Mouse (Mus musculus) lung, postnatal 14 days (tissue): ENCODE results near the gene Gpr45.

ENCODE experiments used
- DNase-seq: peaks from one replicate; pipeline ENCODE4 v3.0.0; 2021

Gene Gpr45

DNA sequence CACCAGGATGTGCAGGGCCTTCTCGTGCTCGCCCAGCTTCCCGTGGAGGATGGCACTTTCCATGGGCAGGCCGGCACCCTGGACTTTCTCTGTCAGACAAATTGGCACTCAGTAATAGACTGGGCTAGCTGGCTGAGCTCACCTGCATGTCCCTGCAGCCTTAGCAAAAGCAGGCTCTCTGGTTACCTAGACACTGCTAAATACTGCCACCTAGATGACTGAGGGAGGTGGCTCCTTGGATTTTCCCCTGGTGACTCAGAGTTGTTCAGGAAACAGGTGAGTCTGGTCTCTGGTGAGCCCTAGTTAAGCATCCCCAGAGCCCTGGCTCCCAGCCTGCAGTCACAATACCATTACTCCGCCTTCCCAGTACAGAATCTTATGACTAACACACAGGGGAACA lies 99.2 kb downstream of the Gpr45 start:
- peak; percentile 16 for DNase-seq

DNA sequence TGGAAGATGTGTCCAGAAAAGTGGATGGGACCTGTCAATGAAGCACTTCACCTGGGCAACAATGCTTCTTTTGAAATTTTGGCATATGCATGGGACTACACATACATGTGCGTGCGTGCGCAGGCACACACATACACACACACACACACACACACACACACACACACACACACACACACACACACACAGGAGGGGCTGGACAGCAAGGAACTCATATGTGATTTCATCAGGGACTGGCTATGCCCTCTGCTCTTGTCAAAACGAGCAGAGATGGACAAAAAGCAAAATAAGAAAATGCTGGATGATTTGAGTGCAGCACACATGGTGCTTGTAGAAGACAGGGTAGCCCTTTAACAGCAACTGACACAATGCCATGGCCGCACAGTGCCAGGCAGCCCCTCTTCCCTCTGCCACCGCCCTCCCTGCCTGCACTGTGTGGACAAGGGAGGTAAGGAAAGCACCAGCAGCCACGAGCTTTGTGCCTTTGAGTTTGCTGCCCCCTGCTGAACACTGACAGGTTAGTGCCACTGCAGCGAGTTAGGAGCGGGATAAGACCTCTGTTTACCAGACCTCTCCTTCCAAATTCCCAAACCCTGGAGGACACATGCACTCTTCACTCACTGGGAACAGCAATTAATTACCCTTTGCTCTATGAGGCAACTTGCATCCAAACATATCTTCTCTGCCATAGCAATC lies 113.1 kb downstream of the Gpr45 start:
- DNase-seq: peak; percentile 78

DNA sequence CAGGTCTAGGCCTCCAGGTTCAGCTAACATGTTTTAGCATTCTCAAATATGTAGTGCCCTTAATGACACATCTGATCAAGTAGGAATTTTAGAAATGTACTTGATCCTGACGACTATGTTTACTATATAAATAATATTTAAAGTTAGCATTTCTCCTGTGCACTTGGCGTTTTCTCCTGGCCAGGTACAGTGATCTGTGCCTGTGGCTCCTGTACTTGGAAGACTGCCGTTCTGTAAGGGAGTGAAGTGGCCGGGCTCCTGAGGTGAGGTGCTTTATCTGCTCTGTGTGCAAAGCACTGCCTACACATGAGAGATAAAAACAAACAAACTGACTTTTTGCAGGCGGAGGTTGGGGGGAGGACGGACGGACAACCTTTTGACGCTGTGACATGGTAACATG lies 113.9 kb downstream of the Gpr45 start:
- no peak for DNase-seq

DNA sequence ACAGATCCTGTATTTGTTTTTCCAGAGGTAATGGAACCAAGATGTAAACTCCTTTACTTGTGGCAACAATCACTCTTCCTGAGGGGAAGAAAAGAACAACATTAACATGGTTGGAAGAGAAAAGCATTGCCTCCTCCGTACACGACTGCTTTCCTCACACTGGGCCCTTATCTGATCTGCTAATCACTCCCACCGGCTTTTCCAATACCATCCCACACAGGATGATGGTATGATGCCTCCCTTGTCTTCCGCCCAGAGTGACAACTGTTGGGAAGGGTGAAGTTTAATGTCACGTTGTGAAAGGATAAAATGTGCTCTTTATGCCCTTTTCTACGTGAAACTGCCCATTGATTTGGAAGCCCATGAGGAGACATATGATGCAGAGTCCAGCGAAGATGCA lies 114.9 kb downstream of the Gpr45 start:
- DNase-seq: no peak

DNA sequence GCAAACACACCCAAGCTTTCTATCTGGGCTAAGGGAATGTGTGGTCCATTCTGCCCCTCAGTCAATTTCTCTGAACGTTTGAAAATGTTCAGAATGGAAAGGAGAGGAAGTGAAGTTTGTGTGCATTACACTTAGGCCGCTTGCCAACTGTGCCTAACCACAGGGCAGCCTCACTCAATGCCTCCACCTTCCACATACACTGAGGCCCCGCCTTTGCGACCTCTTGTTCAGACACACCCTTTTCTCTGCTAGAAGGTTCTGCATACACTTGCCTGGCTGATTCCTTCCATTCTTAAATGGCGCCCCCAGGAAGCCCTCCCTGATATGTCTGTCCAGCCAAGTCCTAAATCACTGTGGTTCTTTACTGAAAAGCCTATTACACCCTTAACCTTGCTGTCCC lies 118.1 kb downstream of the Gpr45 start:
- peak; percentile 13 for DNase-seq

DNA sequence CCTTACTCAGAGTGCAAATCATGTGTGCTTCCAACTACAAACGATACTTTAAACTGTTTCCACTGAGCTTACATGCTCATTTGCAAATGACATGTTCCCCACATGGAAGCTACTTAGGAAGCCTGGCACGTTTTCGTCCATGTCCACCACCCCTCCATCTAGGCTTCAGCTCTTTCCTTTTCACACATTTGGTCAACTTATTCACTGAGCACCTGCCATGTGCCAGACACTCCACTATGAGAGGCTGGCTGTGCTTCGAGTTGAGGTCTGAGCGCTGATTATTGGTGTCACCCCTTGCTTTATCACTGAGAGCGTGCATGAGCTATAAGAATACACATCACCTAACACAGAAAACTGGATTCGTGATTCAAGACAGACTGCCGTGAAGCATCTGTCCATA lies 119.4 kb downstream of the Gpr45 start:
- no peak for DNase-seq

DNA sequence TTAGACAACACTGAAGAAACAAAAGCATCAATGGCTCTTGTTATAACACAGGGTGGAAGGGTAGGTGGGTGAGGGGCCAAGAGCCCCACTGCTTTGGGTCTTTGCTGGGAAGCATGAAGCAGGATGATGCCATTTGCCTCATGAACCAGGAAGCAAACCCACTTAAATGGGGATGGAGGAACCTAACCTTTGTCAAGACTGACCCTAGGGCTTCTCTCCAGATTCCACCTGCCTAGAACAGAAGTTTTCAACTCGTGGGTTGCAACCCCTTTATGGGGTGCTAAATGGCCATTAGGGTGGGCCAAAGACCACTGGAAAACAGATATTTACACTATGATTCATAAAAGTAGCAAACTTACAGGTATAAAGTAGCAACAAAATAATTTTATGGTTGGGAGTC lies 119.9 kb downstream of the Gpr45 start:
- no peak for DNase-seq

DNA sequence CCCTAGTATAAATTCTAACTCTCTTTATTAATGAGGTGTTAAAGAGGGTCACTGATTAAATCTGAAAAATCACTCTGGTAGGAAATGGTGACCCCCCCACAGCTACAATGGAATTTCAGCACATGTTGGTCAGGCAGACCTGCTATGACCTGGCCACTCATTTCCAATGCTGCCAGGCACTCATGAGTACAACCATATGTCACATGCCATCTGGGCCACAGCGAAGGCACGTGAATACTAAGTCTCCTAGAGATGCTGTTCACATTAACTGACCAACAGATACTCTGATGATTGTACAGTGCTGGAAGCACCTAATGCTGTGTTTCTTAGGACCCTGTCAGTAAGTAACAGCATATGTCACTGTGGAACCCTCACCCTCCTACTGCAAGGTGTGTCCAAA lies 122.1 kb downstream of the Gpr45 start:
- no peak for DNase-seq

DNA sequence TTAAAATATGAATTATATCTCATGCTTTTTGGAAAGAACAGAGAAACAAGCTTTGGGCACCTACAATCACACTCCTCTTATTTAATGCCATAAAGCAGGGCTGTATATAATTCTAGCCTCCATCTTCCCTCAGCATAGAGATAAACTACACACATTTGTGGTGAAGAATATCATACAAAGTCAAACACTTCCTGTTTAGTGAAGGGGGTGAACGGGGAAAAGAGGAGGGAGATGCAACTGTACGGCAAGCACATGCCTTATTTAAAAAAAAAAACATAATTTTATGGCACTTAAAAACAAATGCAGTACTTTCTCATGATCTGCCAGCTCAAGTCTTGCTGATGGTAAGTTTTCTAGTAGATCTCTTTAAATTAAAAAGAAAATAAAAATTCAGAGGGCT lies 125.5 kb downstream of the Gpr45 start:
- no peak for DNase-seq

DNA sequence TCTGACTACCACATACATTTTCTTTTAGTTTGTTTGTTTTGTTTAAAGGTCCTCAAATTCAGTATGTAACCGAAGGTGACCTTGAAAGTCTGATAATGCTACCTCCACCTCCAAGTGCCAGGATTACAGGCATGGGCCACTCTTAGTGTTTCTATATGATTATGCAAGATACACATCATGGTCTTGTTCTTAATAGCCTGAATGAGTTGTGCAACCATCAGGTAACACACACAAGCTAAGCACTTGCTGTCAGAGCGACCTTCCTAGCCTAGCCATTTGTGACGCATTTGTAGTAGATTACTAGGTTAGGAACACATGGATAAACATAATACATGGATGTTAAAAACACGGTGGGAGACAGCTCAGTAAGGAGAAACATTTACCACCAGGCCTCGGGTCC lies 130.3 kb downstream of the Gpr45 start:
- DNase-seq: no peak
